Mouse (Mus musculus) forebrain, embryonic 16.5 days (tissue): Measurements from ENCODE around the gene Itga2b. TPM values are rescaled to one million over a fixed set of nuclear protein-coding genes. Genes with fewer than 3 reads are reported as not detected.

Source experiments
- ATAC-seq: fragments of 200-750 bp; cut with Nextera tagmentation; 2 replicates; pipeline ENCODE4 v1.8.0; 2017; ENCODE audit warnings: mild to moderate bottlenecking, moderate library complexity
- H3K27ac ChIP-seq: fragments of 300-500 bp; sonication (generic); 2 replicates; pipeline ENCODE4 v1.5.1; 2014; ENCODE audit warnings: low read length, control low read depth
- H3K27me3 ChIP-seq: fragments of 300-500 bp; sonication (generic); replicated peaks from 2 replicates; pipeline ENCODE4 v1.6.1; 2014; ENCODE audit warnings: low read length; ENCODE audit not compliant: control insufficient read depth, insufficient read depth
- H3K36me3 ChIP-seq: fragments of 300-500 bp; sonication (generic); 2 replicates; pipeline ENCODE4 v1.6.1; 2014; ENCODE audit not compliant: control insufficient read depth, insufficient read depth
- H3K4me1 ChIP-seq: fragments of 300-500 bp; sonication (generic); replicated peaks from 2 replicates; pipeline ENCODE4 v1.6.1; 2014; ENCODE audit warnings: low read length; ENCODE audit not compliant: control insufficient read depth, insufficient read depth
- H3K4me2 ChIP-seq: fragments of 300-500 bp; sonication (generic); 2 replicates; pipeline ENCODE4 v1.6.1; 2014; ENCODE audit warnings: mild to moderate bottlenecking, low read length, control low read depth
- H3K4me3 ChIP-seq: fragments of 300-500 bp; sonication (generic); replicated peaks from 2 replicates; pipeline ENCODE4 v1.5.1; 2014; ENCODE audit warnings: mild to moderate bottlenecking, low read length, control low read depth
- H3K9ac ChIP-seq: fragments of 300-500 bp; sonication (generic); replicated peaks from 2 replicates; pipeline ENCODE4 v1.6.1; 2014; ENCODE audit warnings: low read depth, low read length, control low read depth
- H3K9me3 ChIP-seq: fragments of 300-500 bp; sonication (generic); 2 replicates; pipeline ENCODE4 v1.6.1; 2016; ENCODE audit warnings: low read length; ENCODE audit not compliant: control insufficient read depth
- WGBS: fragments of 180-500 bp; shearing (Covaris S2); extraction: QIAGEN DNeasy Blood & Tissue Kit; methylation state at CpG from one replicate; pipeline ENCODE4 v1.1.7; 2014; 5-methylcytosine and 5-hydroxymethylcytosine counted together
- polyA plus RNA-seq: library from polyadenylated mRNA; unstranded; fragments of >200 nt; fragmentation: Nextera tagmentation; extraction: Ambion mirVana; gene quantifications from 2 replicates; pipeline ENCODE4 v1.2.1, GENCODE M21; 2015

The Itga2b gene
- polyA plus RNA-seq, 1 experiment from 2014 or later: 6.6 TPM

- peak; percentile 64 for ATAC-seq
Observed at GRCm38 (mm10) chr11:102446581-102447461, 23.1 kb downstream of the Itga2b start.

GRCm38 (mm10) chr11:102445891-102446361 lies 24.0 kb downstream of the Itga2b start:
- peaks cover 41% of the 10 kb centered on the region for H3K4me1 ChIP-seq

More at GRCm38 (mm10) chr11:102446581-102447461, 23.1 kb downstream of the Itga2b start:
- H3K4me3 ChIP-seq: peak overlapping the region; percentile 58
- peak overlapping the region; percentile 91 for H3K4me2 ChIP-seq
- H3K27ac ChIP-seq: peak overlapping the region; percentile 92
- H3K4me1 ChIP-seq: peaks cover 41% of the 10 kb centered on the region
- under 1% methylated on average over 46 of the region's 49 CpGs for WGBS
- no peaks in the 10 kb centered on the region for H3K9me3 ChIP-seq
- H3K27me3 ChIP-seq: no peaks in the 10 kb centered on the region
- H3K36me3 ChIP-seq: peaks cover 7% of the 10 kb centered on the region
- H3K9ac ChIP-seq: peak overlapping the region; percentile 100

GRCm38 (mm10) chr11:102445264-102445890 lies 24.5 kb downstream of the Itga2b start:
- H3K27me3 ChIP-seq: no peaks in the 10 kb centered on the region
- H3K9me3 ChIP-seq: no peaks in the 10 kb centered on the region
- peak overlapping the region; percentile 91 for H3K4me2 ChIP-seq
- H3K27ac ChIP-seq: peak overlapping the region; percentile 92
- ATAC-seq: peak; percentile 9; the same call in 1 of the 2 replicates
- peaks cover 14% of the 10 kb centered on the region for H3K36me3 ChIP-seq
- peak overlapping the region; percentile 100 for H3K9ac ChIP-seq
- 5% methylated on average over 10 of the region's 10 CpGs for WGBS
- peak overlapping the region; percentile 58 for H3K4me3 ChIP-seq
- H3K4me1 ChIP-seq: peaks cover 41% of the 10 kb centered on the region

More at GRCm38 (mm10) chr11:102445891-102446361, 24.0 kb downstream of the Itga2b start:
- 7% methylated on average over 7 of the region's 7 CpGs for WGBS
- Histone ChIP-seq H3K36me3 (peaks cover 13% of the 10 kb centered on the region), H3K4me2 (peak overlapping the region; percentile 91), H3K27me3 (no peaks in the 10 kb centered on the region), H3K9me3 (no peaks in the 10 kb centered on the region), H3K9ac (peak overlapping the region; percentile 100), H3K27ac (peak overlapping the region; percentile 92), H3K4me3 (peak overlapping the region; percentile 58)
- no peak; the same call in 1 of the 2 replicates for ATAC-seq

GRCm38 (mm10) chr11:102444781-102445180 lies 25.1 kb downstream of the Itga2b start:
- Histone ChIP-seq H3K4me3 (peak overlapping the region; percentile 58), H3K4me1 (peaks cover 41% of the 10 kb centered on the region), H3K4me2 (peak overlapping the region; percentile 91), H3K36me3 (peaks cover 20% of the 10 kb centered on the region), H3K27ac (0 out of 2 replicates have a peak overlapping the region, but pooled peaks have one; percentile 1), H3K9ac (peak overlapping the region; percentile 100; the same call in 1 of the 2 replicates), H3K27me3 (no peaks in the 10 kb centered on the region), H3K9me3 (no peaks in the 10 kb centered on the region)
- ATAC-seq: no peak
- WGBS: 4% methylated on average over 6 of the region's 6 CpGs

GRCm38 (mm10) chr11:102444321-102444720 lies 25.6 kb downstream of the Itga2b start:
- Histone ChIP-seq H3K27ac (no peak overlapping the region), H3K9me3 (no peaks in the 10 kb centered on the region), H3K36me3 (peaks cover 24% of the 10 kb centered on the region), H3K9ac (no peak overlapping the region), H3K4me2 (no peak overlapping the region), H3K4me1 (peaks cover 42% of the 10 kb centered on the region), H3K4me3 (no peak overlapping the region), H3K27me3 (no peaks in the 10 kb centered on the region)
- 62% methylated on average over 3 of the region's 3 CpGs for WGBS
- ATAC-seq: no peak

- Histone ChIP-seq H3K4me3 (no peak overlapping the region), H3K9ac (no peak overlapping the region), H3K27me3 (no peaks in the 10 kb centered on the region), H3K4me1 (peaks cover 42% of the 10 kb centered on the region), H3K27ac (no peak overlapping the region), H3K9me3 (no peaks in the 10 kb centered on the region), H3K36me3 (peaks cover 29% of the 10 kb centered on the region), H3K4me2 (no peak overlapping the region)
- ATAC-seq: no peak
- WGBS: 64% methylated on average over 12 of the region's 12 CpGs
Observed at GRCm38 (mm10) chr11:102443740-102444139, 26.2 kb downstream of the Itga2b start.

- H3K4me3 ChIP-seq: no peak overlapping the region
- H3K4me1 ChIP-seq: peaks cover 47% of the 10 kb centered on the region
- no peak overlapping the region for H3K27ac ChIP-seq
- 92% methylated on average over 6 of the region's 6 CpGs for WGBS
- ATAC-seq: no peak
- H3K9me3 ChIP-seq: no peaks in the 10 kb centered on the region
- H3K9ac ChIP-seq: no peak overlapping the region
- peaks cover 29% of the 10 kb centered on the region for H3K36me3 ChIP-seq
- H3K27me3 ChIP-seq: no peaks in the 10 kb centered on the region
- H3K4me2 ChIP-seq: no peak overlapping the region
Observed at GRCm38 (mm10) chr11:102442089-102442488, 27.8 kb downstream of the Itga2b start.

GRCm38 (mm10) chr11:102441434-102441833 lies 28.5 kb downstream of the Itga2b start:
- ATAC-seq: no peak
- H3K4me1 ChIP-seq: peaks cover 50% of the 10 kb centered on the region

GRCm38 (mm10) chr11:102440255-102440654 lies 29.7 kb downstream of the Itga2b start:
- H3K4me1 ChIP-seq: peaks cover 38% of the 10 kb centered on the region
- H3K27ac ChIP-seq: no peak overlapping the region
- H3K9ac ChIP-seq: no peak overlapping the region
- no peaks in the 10 kb centered on the region for H3K9me3 ChIP-seq
- WGBS: 94% methylated on average over 8 of the region's 8 CpGs
- H3K4me3 ChIP-seq: no peak overlapping the region
- no peak for ATAC-seq
- no peak overlapping the region for H3K4me2 ChIP-seq
- H3K27me3 ChIP-seq: no peaks in the 10 kb centered on the region
- H3K36me3 ChIP-seq: peaks cover 29% of the 10 kb centered on the region

More at GRCm38 (mm10) chr11:102441434-102441833, 28.5 kb downstream of the Itga2b start:
- Histone ChIP-seq H3K9me3 (no peaks in the 10 kb centered on the region), H3K9ac (no peak overlapping the region), H3K27me3 (no peaks in the 10 kb centered on the region), H3K27ac (no peak overlapping the region), H3K36me3 (peaks cover 29% of the 10 kb centered on the region), H3K4me3 (no peak overlapping the region), H3K4me2 (no peak overlapping the region)
- 85% methylated on average over 3 of the region's 3 CpGs for WGBS
